Mouse (Mus musculus) G1E-ER4 (cell line): Measurements from ENCODE around the gene Mthfsd. TPM values are rescaled to one million over a fixed set of nuclear protein-coding genes. Genes with fewer than 3 reads are reported as not detected.

Experiments
- GATA1 ChIP-seq: IDR thresholded peaks from one replicate; pipeline ENCODE4 v1.8.0; 2012; ENCODE audit warnings: low read length, inconsistent platforms
- polyA plus RNA-seq: library from polyadenylated mRNA; stranded (reverse); fragments of >175 nt; gene quantifications from 2 replicates; pipeline ENCODE4 v1.2.3, GENCODE M21; 2012

Gene Mthfsd
- polyA plus RNA-seq, result 65.6 and 72.0 TPM in 2 replicates

DNA sequence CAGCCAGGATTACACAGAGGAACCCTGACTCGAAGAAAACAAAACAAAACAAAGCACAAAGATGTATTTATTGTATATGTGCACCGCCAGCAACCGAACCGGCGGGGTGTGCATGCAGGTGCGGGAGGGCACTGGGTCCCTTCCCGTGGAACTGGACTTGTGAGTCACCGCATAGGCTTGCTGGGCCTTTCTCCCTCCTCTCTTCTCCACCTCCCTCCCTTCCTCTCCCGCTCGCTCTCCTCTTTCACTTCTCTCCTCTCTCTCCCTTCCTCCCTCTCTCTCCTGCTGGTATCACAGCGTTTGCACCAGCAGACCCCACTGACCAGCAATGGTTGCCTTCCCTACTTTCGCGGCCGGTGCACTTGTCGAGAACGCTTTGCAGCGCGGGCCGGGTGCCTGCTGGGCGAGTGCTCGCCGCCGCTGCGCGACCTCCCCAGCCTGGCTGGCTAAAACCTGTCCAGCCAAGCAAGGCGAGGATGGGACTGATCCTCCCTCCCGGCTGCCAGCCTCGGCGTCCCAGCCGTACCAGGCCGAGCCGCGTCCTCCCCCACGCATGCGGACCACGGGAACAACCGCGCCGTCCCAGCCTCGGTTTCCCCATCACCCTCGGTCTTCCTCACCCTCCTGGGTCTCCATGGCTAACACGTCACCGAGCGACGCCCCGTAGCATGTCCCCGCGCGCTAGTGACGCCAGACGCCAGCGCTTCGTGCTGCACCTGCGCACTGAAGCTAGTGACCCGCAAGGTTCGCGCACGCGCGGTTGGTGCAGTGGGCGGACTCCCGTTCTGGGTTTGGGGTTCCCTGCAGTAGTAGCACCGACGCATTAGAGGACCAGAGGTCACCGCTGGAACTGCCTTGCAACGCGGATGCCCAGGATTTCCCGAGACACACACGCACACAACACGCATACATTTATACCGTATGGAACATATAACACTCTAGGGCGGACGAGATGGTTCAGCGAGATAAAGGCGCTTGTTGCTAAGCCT, at the start of gene Mthfsd:
Mthfsd (minus strand) TSS at position 725 of the 989 bp plus-strand sequence.
- no peak for TF ChIP-seq GATA1

DNA sequence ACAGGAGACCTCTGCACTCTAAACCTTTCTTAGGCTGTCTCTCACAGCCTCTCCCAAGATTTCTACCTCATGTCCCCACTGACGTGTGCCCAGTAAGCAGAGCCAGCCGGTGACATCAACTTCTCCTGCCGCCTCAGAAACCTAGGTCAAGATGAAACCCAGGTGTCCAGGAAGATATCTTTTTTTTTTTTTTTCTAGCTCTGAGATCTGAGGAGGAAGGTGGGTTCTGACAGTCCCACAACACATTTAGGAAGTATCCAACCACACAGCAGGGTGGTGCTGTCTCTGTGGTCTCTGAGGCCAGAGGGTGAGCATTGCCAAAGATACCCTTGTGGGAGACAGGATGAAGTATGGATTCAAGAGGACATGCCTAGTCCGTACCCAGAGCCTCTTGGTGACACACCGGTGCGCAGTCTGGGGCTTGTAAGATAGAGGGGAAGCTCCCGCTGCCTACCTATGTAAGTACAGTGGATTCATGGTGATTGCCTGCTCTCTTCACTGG, 48.8 kb upstream of the Mthfsd start:
- no peak for TF ChIP-seq GATA1

DNA sequence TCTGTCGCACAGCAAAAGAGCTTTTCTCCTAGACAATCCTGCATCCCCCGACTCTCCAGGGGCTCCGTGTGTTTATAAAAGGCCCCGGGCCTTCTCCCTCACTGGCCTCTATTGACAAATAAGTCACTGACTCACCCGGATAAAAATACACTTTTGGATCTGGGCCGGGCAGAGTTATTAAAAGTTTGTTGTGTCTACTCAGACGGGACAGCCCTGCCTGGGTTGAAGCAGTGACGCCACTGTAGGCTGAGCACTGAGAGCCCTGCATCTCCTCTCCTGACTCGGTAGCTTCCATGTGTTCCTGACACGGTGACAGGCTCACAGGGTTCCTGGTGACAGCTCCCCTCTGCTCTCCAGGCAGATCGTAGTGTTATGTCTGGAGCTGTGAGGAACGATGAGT, 44.2 kb upstream of the Mthfsd start:
- no peak for TF ChIP-seq GATA1

DNA sequence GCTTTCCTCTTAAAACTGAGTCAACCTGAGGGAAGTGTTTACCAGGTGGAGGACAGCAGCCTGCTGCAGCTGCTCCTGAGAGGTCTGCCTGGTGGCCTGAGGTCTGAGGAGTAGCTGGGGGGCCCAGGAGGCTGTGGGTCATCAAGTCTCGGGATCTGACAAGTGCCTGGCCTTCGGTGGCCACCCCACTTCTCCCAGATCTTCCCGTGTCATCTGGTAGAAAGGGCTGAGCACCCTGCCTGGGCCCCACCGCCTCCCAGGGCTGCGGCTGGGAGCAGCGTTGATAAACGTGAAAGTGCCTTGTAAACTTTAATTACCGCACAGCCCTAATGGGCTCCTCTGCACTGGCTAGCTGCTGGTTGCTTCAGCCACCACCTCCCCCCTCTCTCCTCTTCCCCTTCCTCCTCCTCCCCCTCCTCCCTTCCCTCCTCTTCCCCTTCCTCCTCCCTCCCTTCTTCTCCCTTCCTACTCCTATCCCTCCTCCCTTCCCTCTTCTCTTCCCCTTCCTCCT, 40.4 kb upstream of the Mthfsd start:
- no peak for TF ChIP-seq GATA1

DNA sequence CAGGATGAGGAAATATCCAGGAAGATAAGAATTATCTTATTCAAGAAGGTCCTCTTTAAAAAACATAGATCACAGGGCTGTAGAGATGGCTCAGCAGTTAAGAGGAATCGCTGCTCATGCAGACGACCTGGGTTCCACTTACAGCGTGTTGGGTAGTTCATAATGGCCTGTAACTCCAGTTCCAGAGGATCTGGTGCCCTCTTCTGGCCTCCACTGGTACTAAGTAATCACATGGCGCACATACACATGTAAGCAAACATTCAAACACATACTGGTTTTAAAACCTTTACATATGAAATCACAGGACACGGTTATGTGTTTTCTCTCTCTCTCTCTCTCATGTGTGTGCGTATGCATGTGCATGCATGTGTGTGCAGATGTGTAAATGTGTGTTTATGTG, 28.7 kb upstream of the Mthfsd start:
- no peak for TF ChIP-seq GATA1

DNA sequence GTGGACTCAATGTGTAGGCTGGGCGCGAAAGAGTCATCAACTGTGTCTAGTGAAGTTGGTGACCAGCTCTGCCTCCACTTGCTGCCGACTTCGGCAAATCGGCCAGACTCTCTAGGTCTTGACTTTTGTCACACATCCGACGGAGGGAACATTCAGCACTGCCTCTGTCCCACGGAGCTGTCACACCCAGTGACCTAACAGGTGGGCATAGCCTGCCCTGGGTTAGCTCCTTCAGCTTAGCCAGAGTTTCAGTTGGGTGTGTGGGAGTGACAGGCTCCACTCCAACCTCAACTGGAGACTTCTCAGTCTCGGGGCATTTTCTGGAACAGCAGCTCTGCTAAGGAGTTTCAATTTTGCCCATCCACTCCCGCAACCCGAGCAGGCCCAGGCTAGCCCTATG, 26.3 kb upstream of the Mthfsd start:
- no peak for TF ChIP-seq GATA1

DNA sequence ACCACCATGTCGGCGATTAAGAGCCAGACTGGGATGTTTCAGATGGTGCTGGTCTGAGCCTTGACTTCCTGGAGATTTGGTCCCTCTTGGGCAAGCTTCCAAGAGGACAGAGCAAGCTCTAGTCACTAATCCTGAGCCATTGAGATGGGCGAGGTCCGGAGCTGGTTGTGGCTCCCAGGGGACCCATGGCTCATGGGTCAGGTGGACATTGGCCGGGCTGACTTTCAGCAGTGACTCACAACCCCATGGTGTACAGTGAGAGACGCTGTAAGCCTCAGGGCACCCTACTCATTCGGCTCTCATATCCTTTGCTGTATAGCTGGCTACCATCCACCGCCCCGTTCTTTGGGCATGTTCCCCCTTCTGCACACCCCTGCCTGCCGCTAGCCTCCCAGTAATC, 25.9 kb upstream of the Mthfsd start:
- no peak for TF ChIP-seq GATA1

DNA sequence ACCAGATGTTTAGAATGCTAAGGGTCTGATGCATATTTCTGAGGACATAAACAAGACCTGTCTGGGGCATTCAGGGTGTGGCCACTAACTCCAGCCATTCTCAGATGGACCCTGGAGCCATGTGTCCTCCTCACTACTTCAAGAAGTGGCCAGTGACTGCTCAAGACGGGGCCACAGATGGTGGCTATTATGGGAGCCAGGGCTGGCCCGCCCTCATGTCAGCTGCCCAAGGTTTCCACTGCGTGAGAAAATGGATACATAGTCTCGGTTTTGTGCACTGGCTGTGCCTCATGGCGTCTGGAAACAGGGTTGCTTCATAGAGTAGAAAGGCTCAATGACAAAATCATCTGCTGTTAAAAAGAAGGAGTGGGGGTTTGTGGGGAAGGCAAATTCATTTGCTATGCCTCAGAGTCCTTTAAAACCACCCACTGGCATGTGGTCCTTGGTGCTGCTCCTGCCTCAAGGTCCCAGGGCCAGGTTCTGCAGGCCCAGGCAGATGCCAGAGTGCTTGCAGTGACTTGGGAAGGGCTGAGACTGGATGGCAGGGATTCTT, 24.8 kb upstream of the Mthfsd start:
- TF ChIP-seq GATA1, result no peak

DNA sequence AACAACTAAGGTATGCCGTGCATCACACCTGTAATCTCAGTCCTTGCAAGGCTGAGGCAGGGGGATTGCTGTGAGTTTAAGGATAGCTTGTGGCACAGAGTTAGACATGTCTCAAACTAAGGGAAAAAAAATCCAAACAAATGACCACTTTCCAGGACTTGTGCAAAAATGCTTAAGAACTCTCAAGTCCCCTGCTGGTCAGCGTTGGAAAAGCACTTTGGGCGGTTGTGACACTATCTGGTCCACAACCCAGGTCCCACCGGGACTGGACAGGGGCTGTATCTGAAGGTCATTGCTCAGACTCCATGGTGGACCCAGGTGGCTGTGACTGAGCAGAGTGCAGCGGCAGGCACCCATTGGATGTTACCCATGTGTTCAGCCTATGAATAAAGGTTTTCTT, 22.3 kb upstream of the Mthfsd start:
- no peak for TF ChIP-seq GATA1

DNA sequence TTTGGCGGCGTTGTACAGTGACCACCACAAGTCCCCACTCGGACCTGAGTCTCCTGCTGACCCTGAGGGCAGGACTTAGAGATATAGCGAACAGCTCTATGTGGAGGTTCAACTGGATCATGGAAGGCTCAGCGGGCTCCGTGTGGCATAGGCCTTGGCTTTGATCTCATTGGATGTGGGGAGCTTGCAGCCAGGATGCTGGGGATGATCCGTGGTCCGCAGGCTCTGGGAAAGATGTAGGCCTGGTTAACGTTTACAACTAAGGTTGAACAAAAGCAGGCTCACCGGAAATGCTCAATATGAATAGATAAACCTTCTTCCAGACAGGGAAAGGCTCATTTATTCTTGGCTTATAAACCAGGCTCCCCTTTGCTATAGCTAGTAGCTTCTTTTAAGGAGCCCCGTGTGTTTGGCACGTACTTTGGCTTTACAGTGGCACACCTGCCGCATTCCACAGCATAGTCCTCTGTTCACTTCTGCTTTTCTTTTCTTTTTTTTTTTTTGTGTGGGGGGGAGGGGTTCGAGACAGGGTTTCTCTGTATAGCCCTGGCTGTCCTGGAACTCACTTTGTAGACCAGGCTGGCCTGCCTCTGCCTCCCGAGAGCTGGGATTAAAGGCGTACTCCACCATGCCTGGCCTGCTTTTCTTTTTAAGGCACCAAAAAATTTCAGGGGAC, 21.2 kb upstream of the Mthfsd start:
- TF ChIP-seq GATA1, result no peak

DNA sequence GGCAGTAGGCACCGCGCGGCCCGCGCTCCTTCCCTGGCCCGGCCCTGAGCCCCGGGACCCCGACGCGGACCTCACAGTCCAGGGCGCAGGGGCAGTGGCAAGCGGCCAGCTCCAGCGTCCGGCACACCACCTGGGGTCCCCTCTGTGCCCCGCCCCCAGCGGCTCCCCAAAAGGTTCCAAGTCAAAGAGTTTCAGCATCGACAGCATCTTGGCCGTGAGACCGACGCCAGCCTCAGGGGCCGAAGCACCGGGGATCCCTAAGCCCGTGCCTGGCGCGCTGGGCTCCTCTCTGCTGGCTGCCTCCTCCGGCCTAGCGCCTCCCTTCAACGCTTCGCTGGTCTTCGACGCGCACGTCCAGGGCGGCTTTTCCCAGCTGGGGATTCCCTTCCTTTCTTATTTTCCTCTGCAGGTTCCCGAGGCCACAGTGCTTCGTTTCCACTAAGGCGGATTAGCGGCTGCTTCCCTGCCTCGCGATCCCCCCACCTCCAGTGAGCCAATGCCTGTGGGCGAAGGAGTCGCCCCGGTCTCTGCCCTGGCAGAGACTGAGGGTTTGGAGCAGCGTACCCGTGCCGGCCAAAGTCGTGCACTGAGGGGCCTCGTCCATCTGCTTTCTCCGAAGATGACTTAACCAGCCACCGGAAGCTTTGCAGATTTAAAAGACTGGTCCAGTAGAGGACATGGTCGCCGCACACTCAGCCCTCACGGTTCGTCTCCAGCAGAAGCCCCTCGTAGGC, 20.5 kb upstream of the Mthfsd start:
- no peak for TF ChIP-seq GATA1

DNA sequence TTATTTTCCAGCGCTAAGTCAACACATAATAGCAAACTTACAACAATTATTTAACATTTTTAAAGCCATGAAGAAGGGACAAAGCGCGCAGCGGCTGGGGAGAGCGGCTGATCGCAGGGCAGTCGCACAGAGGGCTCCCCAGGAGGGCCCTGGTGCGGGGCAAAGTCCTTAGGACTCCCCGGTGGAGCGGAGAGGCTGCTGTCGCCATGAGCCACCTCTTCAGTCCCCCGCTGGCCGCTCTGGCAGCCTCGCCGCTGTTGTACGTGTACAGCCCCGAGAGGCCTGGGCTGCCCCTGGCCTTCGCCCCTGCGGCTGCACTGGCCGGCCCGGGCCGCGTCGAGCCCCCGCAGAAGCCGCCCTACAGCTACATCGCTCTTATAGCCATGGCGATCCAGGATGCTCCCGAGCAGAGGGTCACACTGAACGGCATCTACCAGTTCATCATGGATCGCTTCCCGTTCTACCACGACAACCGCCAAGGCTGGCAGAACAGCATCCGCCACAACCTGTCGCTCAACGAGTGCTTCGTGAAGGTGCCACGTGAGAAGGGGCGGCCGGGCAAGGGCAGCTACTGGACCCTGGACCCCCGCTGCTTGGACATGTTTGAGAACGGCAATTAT, 19.7 kb upstream of the Mthfsd start, which contains the start of gene Foxl1:
Foxl1 (plus strand) TSS at position 185 of the 620 bp plus-strand sequence.
- no peak for TF ChIP-seq GATA1

DNA sequence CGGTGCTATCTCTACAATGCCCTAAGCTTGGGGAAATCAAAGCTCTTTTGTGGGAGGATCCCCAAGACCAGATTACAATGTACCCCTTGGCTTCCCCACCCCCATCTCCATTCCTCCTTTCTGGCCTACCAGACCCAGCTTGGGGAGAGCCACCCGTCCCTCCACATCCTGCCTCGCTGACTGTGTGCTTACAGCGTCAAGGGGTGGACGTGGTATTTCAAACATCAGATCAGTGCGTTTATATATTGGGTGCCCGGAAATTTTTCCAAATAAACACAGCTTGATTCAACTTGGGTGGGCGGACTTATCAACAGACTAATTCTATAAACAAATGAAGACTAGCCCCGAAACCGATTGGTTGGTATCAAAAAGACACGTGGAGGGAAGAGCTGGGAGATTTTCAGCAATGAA, 19.1 kb upstream of the Mthfsd start:
- no peak for TF ChIP-seq GATA1

DNA sequence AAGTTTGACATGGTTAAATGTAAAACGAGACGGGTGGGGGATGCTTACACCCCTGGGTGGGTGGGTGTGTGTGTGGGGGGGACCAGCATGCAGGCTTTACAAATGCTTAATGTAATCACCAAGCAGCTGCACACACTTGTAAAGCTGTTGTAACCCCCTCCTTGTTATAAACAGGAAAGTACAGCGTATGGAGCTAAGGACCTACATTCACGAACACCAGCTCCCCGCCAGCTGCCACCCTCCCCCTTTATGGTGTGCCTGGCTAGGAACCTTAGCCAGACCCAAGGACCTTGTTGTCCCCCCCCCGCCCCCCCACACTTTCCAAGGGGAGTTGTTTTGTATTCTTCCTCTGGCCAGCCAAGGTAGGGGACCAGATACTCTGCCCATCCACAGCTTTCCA, 18.5 kb upstream of the Mthfsd start:
- TF ChIP-seq GATA1, result no peak

DNA sequence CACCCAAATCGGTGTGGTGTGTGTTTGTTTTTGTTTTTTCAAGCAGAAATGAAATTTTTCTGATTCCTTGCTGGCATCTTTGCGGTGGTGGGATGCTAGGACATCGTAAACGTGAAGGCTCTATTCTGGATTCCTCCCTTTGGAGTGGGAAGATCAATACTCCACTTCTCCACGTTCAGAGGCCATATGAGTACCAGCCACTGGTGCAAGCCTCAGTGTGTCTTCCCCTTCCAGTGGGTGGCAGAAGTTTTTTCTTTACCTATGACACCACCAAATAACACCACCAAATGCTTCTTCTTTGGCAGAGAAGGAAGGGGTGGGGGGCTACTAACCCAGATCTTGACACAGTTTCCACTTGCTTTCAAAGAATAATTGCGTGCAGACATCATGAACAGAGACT, 18.0 kb upstream of the Mthfsd start:
- TF ChIP-seq GATA1, result no peak
